Mouse (Mus musculus) small intestine, adult 2 months (tissue): Measurements from ENCODE around the gene Aspg.

ENCODE experiments used
- CTCF ChIP-seq: fragments of 200-500 bp; IDR thresholded peaks from 2 replicates; pipeline ENCODE4 v1.5.1; 2012; ENCODE audit warnings: low read depth, mild to moderate bottlenecking, control low read depth, inconsistent platforms, low read length, moderate library complexity, mixed read lengths; ENCODE audit not compliant: insufficient replicate concordance, insufficient read length; ENCODE audit errors: extremely low read depth
- POLR2A ChIP-seq: fragments of 200-500 bp; IDR thresholded peaks from 2 replicates; pipeline ENCODE4 v1.6.1; 2012; ENCODE audit warnings: low read depth, mild to moderate bottlenecking, control low read depth, inconsistent platforms, low read length, moderate library complexity

- TF ChIP-seq CTCF, result no peak
- no peak for TF ChIP-seq POLR2A
These were observed 48.0 kb downstream of the Aspg start for GRCm38 (mm10) chr12:112154476-112154875.
